Mouse (Mus musculus): Measurements from ENCODE around the gene Slx. TPM values are rescaled to one million over a fixed set of nuclear protein-coding genes. Genes with fewer than 3 reads are reported as not detected.

Gene Slx
- not detected in 2 replicates for polyA plus RNA-seq (2015; fragmentation: Nextera tagmentation; extraction: Ambion mirVana)

GRCm38 (mm10) chrX:26545465-26545864 lies at the start of gene Slx:
Slx (minus strand) TSS chrX:26545565.

Small RNAs within 50 kb of the gene (microRNA-seq; reads per million reads assigned to microRNA genes)
- not detected for gene Gm27341

Other genes starting within 250 kb of the Slx start
- not detected in 2 replicates for gene Gm2030, start 235.5 kb downstream of the Slx start, polyA plus RNA-seq (2015; fragmentation: Nextera tagmentation; extraction: Ambion mirVana)
- gene Gm14525, start 157.1 kb upstream of the Slx start, polyA plus RNA-seq (2015; fragmentation: Nextera tagmentation; extraction: Ambion mirVana), result not detected in 2 replicates

Data from neural tube, postnatal 0 days (tissue).